Mouse (Mus musculus) erythroid progenitor cell, adult 5-6 weeks (primary cell): ENCODE data around the gene Fam210b. TPM values are rescaled to one million over a fixed set of nuclear protein-coding genes. Genes with fewer than 3 reads are reported as not detected.
A peak's percentile ranks its signal among the peaks of the same experiment; 100 is the strongest.
"Not testable (repeated sequence)": the region's sequence is repeated elsewhere in the genome, so short reads cannot be mapped to it uniquely, and the experiment has no call there.

Experiments used
- ATAC-seq: replicated peaks from 2 replicates; pipeline ENCODE4 v1.8.0; 2016; ENCODE audit warnings: moderate number of reproducible peaks, mild to moderate bottlenecking, moderate TSS enrichment, inconsistent platforms; ENCODE audit not compliant: poor library complexity, low FRiP score, severe bottlenecking
- total RNA-seq, 2 experiments: library from RNA; stranded (forward) in 1 of 2; stranded (reverse) in 1 of 2; fragments of 150-400 nt in 1 of 2; fragments of 186-747, 209-891 nt in 1 of 2; gene quantifications; 2 replicates each; pipeline versions ENCODE4 v1.2.3 to v1.2.4; 2015 to 2017; ENCODE audit warnings: low replicate concordance in 2 of 2

The Fam210b gene
- total RNA-seq (2015; ENCODE audit: low replicate concordance), result 93.3 and 105 TPM in 2 replicates
- total RNA-seq (2017; ENCODE audit: low replicate concordance), result 66.6 and 77.2 TPM in 2 replicates

- peak; percentile 71 for ATAC-seq
Measured at GRCm38 (mm10) chr2:172345258-172345738, at the start of gene Fam210b. Gene Fam210b, plus strand, starts transcription at chr2:172345565.

- no peak for ATAC-seq
Measured at GRCm38 (mm10) chr2:172298083-172298482, 47.3 kb upstream of the Fam210b start.

GRCm38 (mm10) chr2:172298542-172298941 is 46.8 kb upstream of the Fam210b start:
- ATAC-seq, result no peak

GRCm38 (mm10) chr2:172299126-172299921 is 46.0 kb upstream of the Fam210b start:
- no peak for ATAC-seq

- ATAC-seq, result no peak
Measured at GRCm38 (mm10) chr2:172302396-172302795, 43.0 kb upstream of the Fam210b start.

GRCm38 (mm10) chr2:172304118-172304708 is 41.2 kb upstream of the Fam210b start:
- no peak for ATAC-seq

GRCm38 (mm10) chr2:172305546-172305945 is 39.8 kb upstream of the Fam210b start:
- not testable (repeated sequence) for ATAC-seq

GRCm38 (mm10) chr2:172306544-172306943 is 38.8 kb upstream of the Fam210b start:
- ATAC-seq, result no peak

- no peak for ATAC-seq
Measured at GRCm38 (mm10) chr2:172311731-172312130, 33.6 kb upstream of the Fam210b start.

- ATAC-seq, result no peak
Measured at GRCm38 (mm10) chr2:172320878-172321277, 24.5 kb upstream of the Fam210b start.

GRCm38 (mm10) chr2:172328248-172328647 is 17.1 kb upstream of the Fam210b start:
- ATAC-seq, result no peak

- 0 out of 2 replicates have a peak, but pooled peaks have one; percentile 64 for ATAC-seq
Measured at GRCm38 (mm10) chr2:172329179-172329578, 16.2 kb upstream of the Fam210b start.

GRCm38 (mm10) chr2:172338206-172338942 is 7.0 kb upstream of the Fam210b start:
- no peak for ATAC-seq

GRCm38 (mm10) chr2:172340936-172341335 is 4.4 kb upstream of the Fam210b start:
- no peak for ATAC-seq

GRCm38 (mm10) chr2:172341606-172342005 is 3.8 kb upstream of the Fam210b start:
- no peak for ATAC-seq

- no peak for ATAC-seq
Measured at GRCm38 (mm10) chr2:172343751-172344150, 1.6 kb upstream of the Fam210b start.

- ATAC-seq, result no peak
Measured at GRCm38 (mm10) chr2:172344669-172345068, 696 bp upstream of the Fam210b start.

- ATAC-seq, result no peak; the same call in 1 of the 2 replicates
Measured at GRCm38 (mm10) chr2:172346034-172346929, 917 bp downstream of the Fam210b start.

GRCm38 (mm10) chr2:172346933-172347611 is 1.7 kb downstream of the Fam210b start:
- ATAC-seq, result peak; percentile 58
